Mouse (Mus musculus) CH12.LX (cell line): ENCODE measurements around the gene Sobp.

Experiments used
- CHD2 ChIP-seq: IDR thresholded peaks from 2 replicates; pipeline ENCODE4 v1.6.1; 2011; ENCODE audit warnings: low read length, improper control_type of control experiment
- CTCF ChIP-seq, 2 experiments: IDR thresholded peaks in 1 of 2; conservative IDR thresholded peaks in 1 of 2; 2 replicates each; pipeline ENCODE4 v1.5.1; 2011 to 2012; ENCODE audit warnings: low read depth in 2 of 2, low read length in 2 of 2, improper control_type of control experiment in 1 of 2, inconsistent platforms in 1 of 2, mild to moderate bottlenecking in 1 of 2, moderate library complexity in 1 of 2
- EP300 ChIP-seq: IDR thresholded peaks from 2 replicates; pipeline ENCODE4 v1.6.1; 2011; ENCODE audit warnings: low read length, improper control_type of control experiment
- JUND ChIP-seq: conservative IDR thresholded peaks from 2 replicates; pipeline ENCODE4 v1.6.1; 2011; ENCODE audit warnings: low read depth, low read length, improper control_type of control experiment
- MAFK ChIP-seq: IDR thresholded peaks from 2 replicates; pipeline ENCODE4 v1.6.1; 2011; ENCODE audit warnings: low read length, improper control_type of control experiment; ENCODE audit not compliant: insufficient replicate concordance
- MAX ChIP-seq: IDR thresholded peaks from 2 replicates; pipeline ENCODE4 v1.6.1; 2011; ENCODE audit warnings: low read length, improper control_type of control experiment
- MXI1 ChIP-seq: IDR thresholded peaks from 2 replicates; pipeline ENCODE4 v1.6.1; 2011; ENCODE audit warnings: mild to moderate bottlenecking, low read depth, low read length, improper control_type of control experiment
- POLR2A ChIP-seq: IDR thresholded peaks from 2 replicates; pipeline ENCODE4 v1.6.1; 2011; ENCODE audit warnings: low read depth, mild to moderate bottlenecking, improper control_type of control experiment, low read length
- TBP ChIP-seq: conservative IDR thresholded peaks from 2 replicates; pipeline ENCODE4 v1.6.1; 2011; ENCODE audit warnings: low read depth, low read length, improper control_type of control experiment
- TCF12 ChIP-seq: IDR thresholded peaks from 2 replicates; pipeline ENCODE4 v1.6.1; 2014; ENCODE audit warnings: low read depth, mild to moderate bottlenecking, inconsistent platforms, low read length, improper control_type of control experiment
- UBTF ChIP-seq: IDR thresholded peaks from 2 replicates; pipeline ENCODE4 v1.6.1; 2012; ENCODE audit warnings: low read depth, mild to moderate bottlenecking, inconsistent platforms, low read length, improper control_type of control experiment, moderate library complexity
- USF1 ChIP-seq: IDR thresholded peaks from 2 replicates; pipeline ENCODE4 v1.6.1; 2014; ENCODE audit warnings: low read depth, mild to moderate bottlenecking, inconsistent platforms, low read length, improper control_type of control experiment
- ZKSCAN1 ChIP-seq: IDR thresholded peaks from 2 replicates; pipeline ENCODE4 v1.6.1; 2012; ENCODE audit warnings: low read depth, inconsistent platforms, low read length, improper control_type of control experiment, borderline replicate concordance
- ZNF384 ChIP-seq: IDR thresholded peaks from 2 replicates; pipeline ENCODE4 v1.6.1; 2012; ENCODE audit warnings: low read depth, low read length, improper control_type of control experiment, inconsistent platforms

DNA sequence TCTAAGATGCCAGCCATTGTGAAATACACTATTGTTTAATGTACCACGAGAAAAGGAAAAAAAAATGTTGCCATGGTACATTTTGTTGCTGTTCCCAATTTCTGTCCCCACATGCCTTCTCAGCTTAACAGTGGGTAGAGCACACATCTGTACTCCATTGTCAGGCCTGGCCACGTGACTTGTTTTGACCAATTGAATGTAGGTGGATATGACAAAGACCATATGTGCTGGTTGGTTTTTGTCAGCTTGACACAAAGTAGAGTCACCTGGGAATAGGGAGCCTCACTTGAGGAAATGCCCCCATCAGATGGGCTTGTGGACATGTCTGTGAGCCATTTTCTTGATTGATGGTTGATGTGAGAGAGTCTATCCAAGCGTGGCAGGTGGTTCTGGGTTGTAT, 29.5 kb upstream of the Sobp start:
- TF ChIP-seq POLR2A (no peak), CHD2 (no peak), CTCF (conservative IDR thresholded peaks at IDR 0.05 in 1 of 2, IDR thresholded peaks at IDR 0.05 in 1 of 2; ENCODE audit: low read depth in 2 of 2, low read length in 2 of 2) (no peak), ZKSCAN1 (no peak), MAX (no peak), MXI1 (no peak), MAFK (no peak), UBTF (no peak), TCF12 (no peak), ZNF384 (no peak), EP300 (no peak), JUND (no peak), TBP (no peak), USF1 (no peak; the same call in 1 of the 2 replicates)
